Mouse (Mus musculus) ES-E14 (cell line): ENCODE results near the gene Rpl10a. TPM values are rescaled to one million over a fixed set of nuclear protein-coding genes. Genes with fewer than 3 reads are reported as not detected.
A peak's percentile ranks its signal among the peaks of the same experiment; 100 is the strongest.

Experiments
- DNase-seq: peaks from one replicate; pipeline ENCODE4 v3.0.0-alpha.2; 2013; ENCODE audit warnings: low read depth, low spot score
- H3K27ac ChIP-seq: 2 replicates; pipeline ENCODE4 v1.5.1; 2012; ENCODE audit warnings: low read depth, mild to moderate bottlenecking, low read length, moderate library complexity, mixed read lengths; ENCODE audit not compliant: poor library complexity, insufficient read depth, severe bottlenecking
- H3K36me3 ChIP-seq: 2 replicates; pipeline ENCODE4 v1.6.1; 2012; ENCODE audit warnings: mild to moderate bottlenecking, low read length, moderate library complexity, mixed read lengths; ENCODE audit not compliant: control insufficient read depth, poor library complexity, insufficient read depth, severe bottlenecking
- H3K4me1 ChIP-seq, 2 experiments: fragments of 150-350 bp in 1 of 2; sonication (generic) in 1 of 2; 2 replicates each; pipeline ENCODE4 v1.6.1; 2012; ENCODE audit warnings: low read length in 2 of 2, mild to moderate bottlenecking in 1 of 2, mixed read lengths in 1 of 2; ENCODE audit not compliant: control insufficient read depth in 2 of 2, insufficient read depth in 2 of 2, poor library complexity in 1 of 2
- H3K4me3 ChIP-seq, 2 experiments: fragments of 150-350 bp in 1 of 2; sonication (generic) in 1 of 2; 2 replicates each; pipeline ENCODE4 v1.5.1; 2012; ENCODE audit warnings: low read length in 2 of 2, low read depth in 1 of 2, mild to moderate bottlenecking in 1 of 2, mixed read lengths in 1 of 2; ENCODE audit not compliant: insufficient read depth in 1 of 2, poor library complexity in 1 of 2, severe bottlenecking in 1 of 2
- H3K9ac ChIP-seq: 2 replicates; pipeline ENCODE4 v1.6.1; 2012; ENCODE audit warnings: low read depth, mild to moderate bottlenecking, low read length, mixed read lengths; ENCODE audit not compliant: poor library complexity, insufficient read depth, severe bottlenecking
- H3K9me3 ChIP-seq: fragments of 150-350 bp; sonication (generic); 2 replicates; pipeline ENCODE4 v1.6.1; 2012; ENCODE audit warnings: low read depth, mild to moderate bottlenecking, low read length; ENCODE audit not compliant: control insufficient read depth, insufficient read depth
- CHD2 ChIP-seq: IDR thresholded peaks from 2 replicates; pipeline ENCODE4 v1.6.1; 2014; ENCODE audit warnings: mild to moderate bottlenecking, low read depth, low read length, inconsistent platforms
- HCFC1 ChIP-seq: IDR thresholded peaks from 2 replicates; pipeline ENCODE4 v1.6.1; 2012; ENCODE audit warnings: low read length, inconsistent platforms, borderline replicate concordance; ENCODE audit not compliant: insufficient read depth
- MAFK ChIP-seq: IDR thresholded peaks from 2 replicates; pipeline ENCODE4 v1.6.1; 2014; ENCODE audit warnings: mild to moderate bottlenecking, low read depth, low read length, inconsistent platforms; ENCODE audit not compliant: insufficient read depth
- ZC3H11A ChIP-seq: IDR thresholded peaks from 2 replicates; pipeline ENCODE4 v1.6.1; 2012; ENCODE audit warnings: low read depth, mild to moderate bottlenecking, inconsistent platforms, low read length, borderline replicate concordance
- ZNF384 ChIP-seq: IDR thresholded peaks from 2 replicates; pipeline ENCODE4 v1.6.1; 2012; ENCODE audit warnings: low read depth, low read length, inconsistent platforms
- in situ Hi-C, 2 experiments: fragments of 600-800 bp; cut with MboI; formaldehyde crosslinking; loops; one replicate each; pipeline ENCODE4 v1.15.1; 2025; ENCODE audit warnings: low sequenced_read_pairs in 2 of 2, inconsistent platforms in 1 of 2; ENCODE audit not compliant: unreplicated experiment in 2 of 2
- total RNA-seq: library from RNA; depleted of rRNA; stranded (reverse); fragments of 300-350 nt; gene quantifications from 2 replicates; pipeline ENCODE4 v1.2.3, GENCODE M21; 2012

The Rpl10a gene
- total RNA-seq, 1 experiment: 2,234 TPM

DNA sequence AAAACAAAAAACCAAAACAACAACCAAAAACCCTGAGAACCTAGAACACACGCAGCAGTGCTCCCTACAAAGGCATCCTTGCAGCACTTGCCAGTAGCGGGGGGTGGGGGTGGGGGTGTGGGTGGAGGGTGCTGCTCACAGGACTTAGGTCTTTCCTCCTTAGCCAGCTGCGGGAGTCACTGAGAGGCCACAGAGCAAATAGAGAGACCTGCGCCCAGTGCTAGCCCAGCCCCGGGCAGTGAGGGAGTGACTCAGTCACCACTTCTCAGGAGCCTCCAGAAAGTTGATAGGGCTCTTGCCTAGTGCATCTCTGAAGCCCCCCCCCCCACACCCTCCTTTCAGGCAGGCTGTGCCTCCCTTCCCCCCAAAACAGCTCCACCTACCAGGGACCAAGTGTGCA lies 40.8 kb downstream of the Rpl10a start:
- no peak for DNase-seq
- in situ Hi-C loops: no loop called here

GRCm38 (mm10) chr17:28371286-28371685 lies 43.0 kb downstream of the Rpl10a start:
- no peak for DNase-seq
- Histone ChIP-seq H3K9me3 (no peaks in the 10 kb centered on the region), H3K36me3 (no peaks in the 10 kb centered on the region), H3K4me1 (peaks cover 4 to 9% of the 10 kb centered on the region in 2 experiments), H3K27ac (no peak overlapping the region), H3K9ac (no peak overlapping the region), H3K4me3 (no peak overlapping the region)
- in situ Hi-C loops: no loop called here
- no peak for TF ChIP-seq HCFC1
- no peak for TF ChIP-seq ZNF384
- TF ChIP-seq MAFK: no peak
- TF ChIP-seq ZC3H11A: no peak
- no peak for TF ChIP-seq CHD2

More for the DNA sequence above, 40.8 kb downstream of the Rpl10a start:
- TF ChIP-seq HCFC1: no peak
- TF ChIP-seq ZC3H11A: no peak
- TF ChIP-seq ZNF384: no peak
- no peak for TF ChIP-seq MAFK
- TF ChIP-seq CHD2: no peak
- Histone ChIP-seq H3K27ac (no peak overlapping the region), H3K9ac (no peak overlapping the region), H3K4me3 (no peak overlapping the region), H3K9me3 (no peaks in the 10 kb centered on the region), H3K4me1 (peaks cover 1 to 7% of the 10 kb centered on the region in 2 experiments; a peak in 3 of 4 replicates), H3K36me3 (no peaks in the 10 kb centered on the region)

DNA sequence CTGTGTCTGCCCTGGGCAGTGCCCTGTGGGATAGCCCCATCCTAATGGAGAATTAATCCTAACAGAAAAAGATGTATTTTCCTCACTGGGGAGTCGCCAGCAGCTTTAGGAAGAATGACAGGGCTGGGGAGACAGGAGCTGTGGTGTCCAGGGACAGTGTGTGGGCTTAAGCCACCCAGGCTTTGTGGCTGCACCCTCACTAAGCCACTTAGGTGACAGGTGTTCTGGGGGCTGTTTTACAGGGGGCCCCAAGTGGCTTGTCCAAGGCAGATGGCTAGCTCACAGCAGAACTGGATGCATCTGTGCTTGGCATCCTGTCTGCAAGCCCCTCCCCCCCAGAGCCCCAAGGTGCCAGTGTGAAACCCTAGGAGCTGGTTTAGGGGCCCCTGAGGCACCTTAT lies 43.7 kb downstream of the Rpl10a start:
- Histone ChIP-seq H3K4me3 (no peak overlapping the region), H3K9me3 (no peaks in the 10 kb centered on the region), H3K4me1 (peaks cover 4 to 9% of the 10 kb centered on the region in 2 experiments), H3K27ac (no peak overlapping the region), H3K9ac (no peak overlapping the region), H3K36me3 (no peaks in the 10 kb centered on the region)
- no peak for DNase-seq
- no peak for TF ChIP-seq ZNF384
- TF ChIP-seq MAFK: no peak
- TF ChIP-seq CHD2: no peak
- TF ChIP-seq ZC3H11A: no peak
- TF ChIP-seq HCFC1: no peak
- in situ Hi-C loops: no loop called here

- no peak for DNase-seq
- peaks cover 4 to 9% of the 10 kb centered on the region in 2 experiments for H3K4me1 ChIP-seq
- H3K4me3 ChIP-seq: no peak overlapping the region
- no peak overlapping the region for H3K27ac ChIP-seq
- H3K36me3 ChIP-seq: no peaks in the 10 kb centered on the region
- TF ChIP-seq ZC3H11A (peak; percentile 37; the same call in 1 of the 2 replicates), ZNF384 (no peak)
- in situ Hi-C loops: no loop called here
- no peak overlapping the region for H3K9ac ChIP-seq
- no peaks in the 10 kb centered on the region for H3K9me3 ChIP-seq
Measured at GRCm38 (mm10) chr17:28373821-28374220, 45.5 kb downstream of the Rpl10a start.

GRCm38 (mm10) chr17:28374494-28374893 lies 46.2 kb downstream of the Rpl10a start:
- no peak for TF ChIP-seq CHD2
- TF ChIP-seq ZNF384: no peak
- no peak for TF ChIP-seq MAFK
- no peak for TF ChIP-seq HCFC1
- TF ChIP-seq ZC3H11A: no peak
- in situ Hi-C loops: no loop called here
- no peak for DNase-seq
- Histone ChIP-seq H3K36me3 (no peaks in the 10 kb centered on the region), H3K4me1 (peaks cover 4 to 9% of the 10 kb centered on the region in 2 experiments), H3K4me3 (no peak overlapping the region), H3K27ac (no peak overlapping the region), H3K9me3 (no peaks in the 10 kb centered on the region), H3K9ac (no peak overlapping the region; the same call in 1 of the 2 replicates)
